Mouse (Mus musculus) brain, embryonic 18.5 days (tissue): ENCODE data around the gene Camk2b.

Experiments used
- DNase-seq: peaks from one replicate; pipeline ENCODE4 v3.0.0-alpha.2; 2012; ENCODE audit warnings: low read depth, low spot score

Gene Camk2b

GRCm38 (mm10) chr11:6050066-6050560 is 16.0 kb downstream of the Camk2b start:
- DNase-seq, result no peak

DNA sequence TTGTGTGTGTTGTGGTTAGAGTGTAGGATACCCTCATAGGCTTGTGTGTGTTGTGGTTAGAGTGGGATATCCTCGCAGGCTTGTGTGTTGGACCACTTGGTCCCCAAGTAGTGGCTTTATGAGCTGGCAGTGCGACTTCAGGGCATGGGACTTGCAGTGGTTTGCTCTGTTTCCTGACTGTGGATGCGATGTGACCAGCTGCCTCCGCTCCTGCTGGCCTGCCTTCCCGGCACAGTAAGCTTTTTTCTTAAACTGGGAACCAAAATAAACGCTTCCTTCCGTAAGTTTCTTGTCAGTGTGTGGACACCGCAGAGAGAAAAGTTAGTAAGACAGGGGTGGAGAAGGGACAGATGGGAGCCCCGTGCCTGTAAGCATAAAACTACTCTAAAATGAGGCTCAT is 18.0 kb downstream of the Camk2b start:
- no peak for DNase-seq

DNA sequence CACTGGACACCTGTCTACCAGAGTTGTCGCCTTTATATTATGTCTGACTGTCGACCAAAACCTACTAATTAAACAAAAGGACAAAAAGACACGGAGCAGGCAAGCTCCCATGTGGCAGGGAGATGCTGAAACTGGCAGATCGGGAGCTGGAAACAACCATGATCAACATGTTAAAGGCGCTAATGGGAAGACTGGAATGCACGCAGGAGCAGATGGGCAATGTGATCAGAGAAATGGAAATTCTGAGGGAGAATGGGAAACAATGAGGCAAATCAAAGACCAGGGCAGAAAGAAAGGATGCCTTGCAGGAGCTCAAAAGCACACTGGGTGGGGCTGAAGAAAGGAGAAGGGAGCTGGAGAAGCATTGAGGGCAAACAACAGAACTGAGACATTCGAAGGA is 27.2 kb downstream of the Camk2b start:
- peak; percentile 36 for DNase-seq

- no peak for DNase-seq
Measured at GRCm38 (mm10) chr11:6037686-6038085, 28.5 kb downstream of the Camk2b start.

GRCm38 (mm10) chr11:6037198-6037597 is 29.0 kb downstream of the Camk2b start:
- no peak for DNase-seq

DNA sequence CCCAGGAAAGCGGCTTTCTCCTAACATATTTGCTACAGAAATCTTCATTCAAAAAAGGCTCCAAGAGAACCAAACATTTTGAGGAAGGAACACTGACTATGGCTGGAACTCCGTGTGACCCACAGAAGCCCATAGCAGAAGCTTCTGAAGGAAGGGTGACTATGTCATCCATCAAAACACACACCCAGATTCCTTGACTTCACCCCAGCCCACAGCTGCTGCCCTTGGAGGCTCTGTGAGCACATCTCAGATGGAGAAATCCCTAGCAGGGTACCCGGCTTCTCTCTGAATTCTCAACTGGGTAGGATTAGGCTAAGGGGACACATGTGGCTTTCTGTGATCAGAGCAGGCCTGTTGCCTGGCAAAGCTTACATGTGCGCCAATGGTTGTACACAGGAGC is 29.7 kb downstream of the Camk2b start:
- no peak for DNase-seq

GRCm38 (mm10) chr11:6035521-6035920 is 30.6 kb downstream of the Camk2b start:
- DNase-seq, result no peak

- DNase-seq, result no peak
Measured at GRCm38 (mm10) chr11:6034740-6035139, 31.4 kb downstream of the Camk2b start.

- no peak for DNase-seq
Measured at GRCm38 (mm10) chr11:6033801-6034200, 32.4 kb downstream of the Camk2b start.

- no peak for DNase-seq
Measured at GRCm38 (mm10) chr11:6033147-6033546, 33.0 kb downstream of the Camk2b start.

- peak; percentile 69 for DNase-seq
Measured at GRCm38 (mm10) chr11:6030650-6031049, 35.5 kb downstream of the Camk2b start.

DNA sequence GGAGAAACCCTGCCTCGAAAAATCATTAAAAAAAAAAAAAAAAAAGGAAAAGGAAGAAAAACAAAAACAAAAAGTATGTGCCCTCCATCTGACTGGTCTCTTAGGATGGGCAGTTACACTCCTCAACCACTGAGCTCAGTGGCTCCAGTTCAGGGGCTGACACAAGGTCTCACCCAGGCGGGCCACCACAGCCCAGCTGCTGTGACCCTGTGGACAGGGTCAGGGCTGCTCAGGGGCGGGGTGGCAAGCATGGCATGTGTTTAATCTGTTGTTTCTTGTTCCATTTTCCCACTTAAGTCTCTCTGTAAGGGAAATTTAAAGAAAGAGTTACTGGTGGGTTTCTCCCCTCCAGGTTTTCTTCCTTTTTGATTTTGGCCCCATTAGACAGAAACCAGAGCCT is 36.4 kb downstream of the Camk2b start:
- no peak for DNase-seq

DNA sequence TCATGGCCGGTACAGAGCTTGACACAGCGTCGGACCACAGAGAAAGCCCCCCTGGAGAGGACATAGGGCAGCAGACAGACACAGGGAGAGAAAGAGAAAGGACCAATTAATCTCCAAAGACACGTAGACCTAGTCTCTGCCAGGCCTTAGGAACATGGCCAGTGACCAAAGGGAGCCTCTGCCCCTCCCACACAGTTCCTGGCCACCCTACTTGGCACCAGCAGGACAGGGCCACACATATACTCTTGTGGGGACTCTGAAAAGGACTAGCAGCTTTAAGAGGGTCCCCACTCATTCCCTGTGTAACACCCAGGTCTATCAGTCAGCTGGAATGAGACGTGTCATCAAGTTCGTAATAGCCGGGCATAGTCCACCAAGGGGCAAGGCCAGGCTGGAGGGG is 37.3 kb downstream of the Camk2b start:
- no peak for DNase-seq

DNA sequence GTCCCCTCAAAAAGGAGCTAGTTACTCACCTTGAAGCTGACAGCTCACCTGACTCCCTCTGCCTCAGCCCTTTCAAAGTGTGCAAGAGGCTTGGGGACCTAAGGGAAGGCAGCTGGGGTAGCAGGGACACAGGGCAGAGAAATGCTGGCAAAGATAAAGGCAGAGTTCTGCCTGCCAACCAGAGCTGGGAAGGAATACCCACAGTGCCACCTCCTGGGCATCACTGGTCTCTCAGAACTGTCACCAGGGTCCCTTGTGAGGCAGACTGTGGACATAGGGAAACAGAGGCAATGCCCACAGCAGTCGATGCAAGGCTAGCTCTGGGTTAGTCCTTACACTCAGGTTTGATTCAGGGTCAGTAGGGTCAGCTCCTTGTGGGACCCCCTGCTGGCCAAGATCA is 39.8 kb downstream of the Camk2b start:
- DNase-seq, result no peak

GRCm38 (mm10) chr11:6024923-6025652 is 41.1 kb downstream of the Camk2b start:
- no peak for DNase-seq

- no peak for DNase-seq
Measured at GRCm38 (mm10) chr11:6020897-6021839, 45.0 kb downstream of the Camk2b start.

GRCm38 (mm10) chr11:6020360-6020759 is 45.8 kb downstream of the Camk2b start:
- no peak for DNase-seq

- no peak for DNase-seq
Measured at GRCm38 (mm10) chr11:6018218-6019010, 47.7 kb downstream of the Camk2b start.

GRCm38 (mm10) chr11:6017484-6018140 is 48.5 kb downstream of the Camk2b start:
- no peak for DNase-seq

DNA sequence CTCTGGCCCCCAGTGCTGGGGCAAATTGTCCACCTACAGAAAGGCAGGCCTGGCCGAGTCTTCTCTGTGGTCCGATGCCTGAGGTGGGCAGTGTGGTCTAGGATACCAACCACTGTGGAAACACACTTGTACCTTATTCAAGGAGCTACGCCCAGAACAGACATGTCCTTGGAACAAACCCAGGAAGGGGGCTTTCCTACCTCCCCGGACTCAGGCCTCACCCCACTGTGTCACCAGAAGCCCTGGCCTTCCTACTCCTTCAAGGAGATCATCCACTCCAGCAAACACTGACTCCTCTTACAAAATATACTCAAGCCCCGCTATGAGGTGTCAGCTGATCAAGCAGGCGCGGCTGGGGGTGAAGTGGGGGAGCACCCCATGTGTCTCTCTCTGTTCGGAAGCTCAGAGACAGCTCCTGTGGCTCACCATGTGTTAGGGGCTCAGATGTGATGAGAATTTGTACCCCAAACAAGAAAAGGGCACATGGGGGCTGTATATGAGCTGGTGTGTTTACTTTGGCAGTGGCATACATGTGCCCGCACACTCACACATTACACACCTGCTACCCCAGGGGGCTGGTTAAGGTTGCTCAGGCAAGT is 49.3 kb downstream of the Camk2b start:
- DNase-seq, result no peak

DNA sequence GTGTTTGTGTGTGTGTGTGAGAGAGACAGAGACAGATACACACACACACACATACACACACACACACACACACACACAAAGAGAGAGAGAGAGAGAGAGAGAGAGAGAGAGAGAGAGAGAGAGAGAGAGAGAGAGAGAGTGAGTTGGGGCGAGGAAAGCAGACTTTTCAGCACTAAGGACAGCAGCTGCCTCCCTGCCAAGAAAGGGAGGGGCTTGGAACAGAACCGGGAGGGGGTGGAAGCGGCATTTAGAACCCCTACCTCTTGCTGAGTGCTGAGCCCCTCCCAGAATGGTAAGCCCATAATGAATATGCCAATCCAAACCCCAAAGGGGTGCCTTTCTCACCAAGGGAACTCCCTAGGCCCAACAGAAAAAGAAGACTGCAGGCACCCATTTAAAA is 49.8 kb downstream of the Camk2b start:
- no peak for DNase-seq
